Mouse (Mus musculus) forebrain, embryonic 13.5 days (tissue): ENCODE results near the gene Plekhb2. TPM values are rescaled to one million over a fixed set of nuclear protein-coding genes. Genes with fewer than 3 reads are reported as not detected.

Experiments used
- ATAC-seq: fragments of 200-750 bp; cut with Nextera tagmentation; 2 replicates; pipeline ENCODE4 v1.8.0; 2017
- H3K27ac ChIP-seq: fragments of 300-500 bp; sonication (generic); 2 replicates; pipeline ENCODE4 v1.5.1; 2015; ENCODE audit warnings: inconsistent platforms, mild to moderate bottlenecking, moderate library complexity
- H3K27me3 ChIP-seq: fragments of 300-500 bp; sonication (generic); 2 replicates; pipeline ENCODE4 v1.6.1; 2015; ENCODE audit warnings: mild to moderate bottlenecking, inconsistent platforms
- H3K36me3 ChIP-seq: fragments of 300-500 bp; sonication (generic); 2 replicates; pipeline ENCODE4 v1.6.1; 2015; ENCODE audit warnings: mild to moderate bottlenecking, inconsistent platforms; ENCODE audit not compliant: poor library complexity, severe bottlenecking
- H3K4me1 ChIP-seq: fragments of 300-500 bp; sonication (generic); 2 replicates; pipeline ENCODE4 v1.6.1; 2015; ENCODE audit warnings: inconsistent platforms
- H3K4me2 ChIP-seq: fragments of 300-500 bp; sonication (generic); 2 replicates; pipeline ENCODE4 v1.6.1; 2015; ENCODE audit warnings: inconsistent platforms, mild to moderate bottlenecking, moderate library complexity
- H3K4me3 ChIP-seq: fragments of 300-500 bp; sonication (generic); 2 replicates; pipeline ENCODE4 v1.5.1; 2015; ENCODE audit warnings: mild to moderate bottlenecking, inconsistent platforms
- H3K9ac ChIP-seq: fragments of 300-500 bp; sonication (generic); 2 replicates; pipeline ENCODE4 v1.6.1; 2015; ENCODE audit warnings: mild to moderate bottlenecking, inconsistent platforms
- H3K9me3 ChIP-seq: fragments of 300-500 bp; sonication (generic); replicated peaks from 2 replicates; pipeline ENCODE4 v1.6.1; 2016; ENCODE audit warnings: inconsistent platforms
- WGBS: fragments of 180-500 bp; shearing (Covaris S2); methylation state at CpG from one replicate; pipeline ENCODE4 v1.1.7; 2015; 5-methylcytosine and 5-hydroxymethylcytosine counted together
- polyA plus RNA-seq: library from polyadenylated mRNA; unstranded; fragments of >200 nt; fragmentation: Nextera tagmentation; extraction: Ambion mirVana; gene quantifications from 2 replicates; pipeline ENCODE4 v1.2.1, GENCODE M21; 2015

The Plekhb2 gene
- polyA plus RNA-seq: 53.1 and 61.6 TPM in 2 replicates

GRCm38 (mm10) chr1:34849745-34850342 is at the start of gene Plekhb2:
Gene Plekhb2, plus strand, starts transcription at chr1:34849976.
- peak within 1 kb of the TSS; percentile 91 for H3K9ac ChIP-seq
- H3K9me3 ChIP-seq: no peaks in the 10 kb centered on the region
- peak within 1 kb of the TSS; percentile 69 for H3K4me2 ChIP-seq
- peak within 1 kb of the TSS; percentile 78 for H3K4me3 ChIP-seq
- H3K36me3 ChIP-seq: no peaks in the 10 kb centered on the region
- ATAC-seq: peak; percentile 90
- WGBS: under 1% methylated on average over 36 of the region's 40 CpGs
- no peaks in the 10 kb centered on the region for H3K27me3 ChIP-seq
- H3K4me1 ChIP-seq: peaks cover 24% of the 10 kb centered on the region
- peak within 1 kb of the TSS; percentile 59 for H3K27ac ChIP-seq

GRCm38 (mm10) chr1:34801616-34802289 is 48.0 kb upstream of the Plekhb2 start:
- Histone ChIP-seq H3K36me3 (peaks cover 6% of the 10 kb centered on the region; the same call in 1 of the 2 replicates), H3K4me3 (peak overlapping the region; percentile 69), H3K4me2 (peak overlapping the region; percentile 85), H3K27me3 (no peaks in the 10 kb centered on the region; the same call in 1 of the 2 replicates), H3K9me3 (no peaks in the 10 kb centered on the region), H3K9ac (peak overlapping the region; percentile 84), H3K27ac (peak overlapping the region; percentile 87), H3K4me1 (peaks cover 32% of the 10 kb centered on the region)
- ATAC-seq: peak; percentile 91
- under 1% methylated on average over 40 of the region's 47 CpGs for WGBS

- peaks cover 32% of the 10 kb centered on the region for H3K4me1 ChIP-seq
- H3K27me3 ChIP-seq: no peaks in the 10 kb centered on the region; the same call in 1 of the 2 replicates
- ATAC-seq: peak; percentile 34
- H3K4me3 ChIP-seq: peak overlapping the region; percentile 69
- peak overlapping the region; percentile 85 for H3K4me2 ChIP-seq
- peak overlapping the region; percentile 84 for H3K9ac ChIP-seq
- no peaks in the 10 kb centered on the region for H3K9me3 ChIP-seq
- 37% methylated on average over 7 of the region's 7 CpGs for WGBS
- peak overlapping the region; percentile 87 for H3K27ac ChIP-seq
- peaks cover 9% of the 10 kb centered on the region; the same call in 1 of the 2 replicates for H3K36me3 ChIP-seq
These were observed 47.5 kb upstream of the Plekhb2 start for GRCm38 (mm10) chr1:34802290-34802642.

GRCm38 (mm10) chr1:34804863-34805262 is 44.9 kb upstream of the Plekhb2 start:
- Histone ChIP-seq H3K4me2 (no peak overlapping the region), H3K27ac (no peak overlapping the region), H3K27me3 (no peaks in the 10 kb centered on the region; the same call in 1 of the 2 replicates), H3K4me1 (peaks cover 32% of the 10 kb centered on the region), H3K9me3 (no peaks in the 10 kb centered on the region), H3K9ac (no peak overlapping the region), H3K4me3 (no peak overlapping the region), H3K36me3 (peaks cover 32% of the 10 kb centered on the region)
- WGBS: 87% methylated on average over 7 of the region's 7 CpGs
- ATAC-seq: no peak

- Histone ChIP-seq H3K27me3 (no peaks in the 10 kb centered on the region; the same call in 1 of the 2 replicates), H3K4me2 (no peak overlapping the region), H3K9me3 (no peaks in the 10 kb centered on the region), H3K4me3 (no peak overlapping the region), H3K9ac (no peak overlapping the region), H3K27ac (no peak overlapping the region), H3K4me1 (peaks cover 31% of the 10 kb centered on the region), H3K36me3 (peaks cover 43% of the 10 kb centered on the region)
- 30% methylated on average over 35 of the region's 35 CpGs for WGBS
- no peak for ATAC-seq
These were observed 43.8 kb upstream of the Plekhb2 start for GRCm38 (mm10) chr1:34805931-34806520.

GRCm38 (mm10) chr1:34808445-34808844 is 41.3 kb upstream of the Plekhb2 start:
- Histone ChIP-seq H3K4me2 (no peak overlapping the region), H3K36me3 (peaks cover 65% of the 10 kb centered on the region), H3K27ac (no peak overlapping the region), H3K27me3 (no peaks in the 10 kb centered on the region; the same call in 1 of the 2 replicates), H3K4me3 (no peak overlapping the region), H3K9ac (no peak overlapping the region), H3K4me1 (peaks cover 12% of the 10 kb centered on the region; the same call in 1 of the 2 replicates), H3K9me3 (no peaks in the 10 kb centered on the region)
- no peak for ATAC-seq
- WGBS: 92% methylated on average over 8 of the region's 8 CpGs

GRCm38 (mm10) chr1:34810293-34810692 is 39.5 kb upstream of the Plekhb2 start:
- no peak for ATAC-seq
- Histone ChIP-seq H3K4me3 (no peak overlapping the region), H3K4me1 (peaks cover 7% of the 10 kb centered on the region; the same call in 1 of the 2 replicates), H3K9ac (no peak overlapping the region), H3K4me2 (no peak overlapping the region), H3K36me3 (peaks cover 80% of the 10 kb centered on the region), H3K27me3 (no peaks in the 10 kb centered on the region), H3K9me3 (no peaks in the 10 kb centered on the region), H3K27ac (no peak overlapping the region)
- 88% methylated on average over 11 of the region's 11 CpGs for WGBS

- H3K9ac ChIP-seq: no peak overlapping the region
- peaks cover 7% of the 10 kb centered on the region; the same call in 1 of the 2 replicates for H3K4me1 ChIP-seq
- peaks cover 88% of the 10 kb centered on the region for H3K36me3 ChIP-seq
- H3K4me2 ChIP-seq: no peak overlapping the region
- no peaks in the 10 kb centered on the region for H3K27me3 ChIP-seq
- H3K4me3 ChIP-seq: no peak overlapping the region
- H3K27ac ChIP-seq: no peak overlapping the region
- H3K9me3 ChIP-seq: no peaks in the 10 kb centered on the region
- ATAC-seq: no peak
- 87% methylated on average over 6 of the region's 6 CpGs for WGBS
These were observed 38.7 kb upstream of the Plekhb2 start for GRCm38 (mm10) chr1:34811035-34811434.

GRCm38 (mm10) chr1:34811581-34811980 is 38.2 kb upstream of the Plekhb2 start:
- H3K4me2 ChIP-seq: no peak overlapping the region
- WGBS: 91% methylated on average over 5 of the region's 6 CpGs
- H3K4me1 ChIP-seq: 0 out of 2 replicates have a peak, but pooled peaks cover 2% of the 10 kb centered on the region
- H3K36me3 ChIP-seq: peaks cover 93% of the 10 kb centered on the region
- no peaks in the 10 kb centered on the region for H3K9me3 ChIP-seq
- H3K27me3 ChIP-seq: no peaks in the 10 kb centered on the region
- peak; percentile 14; the same call in 1 of the 2 replicates for ATAC-seq
- H3K4me3 ChIP-seq: no peak overlapping the region
- no peak overlapping the region for H3K9ac ChIP-seq
- no peak overlapping the region for H3K27ac ChIP-seq

GRCm38 (mm10) chr1:34812407-34813247 is 37.1 kb upstream of the Plekhb2 start:
- 93% methylated on average over 13 of the region's 13 CpGs for WGBS
- Histone ChIP-seq H3K4me1 (0 out of 2 replicates have a peak, but pooled peaks cover 2% of the 10 kb centered on the region), H3K4me3 (no peak overlapping the region), H3K4me2 (no peak overlapping the region), H3K9me3 (no peaks in the 10 kb centered on the region), H3K9ac (no peak overlapping the region), H3K36me3 (peaks cover 96% of the 10 kb centered on the region), H3K27ac (no peak overlapping the region), H3K27me3 (no peaks in the 10 kb centered on the region)
- ATAC-seq: no peak

- Histone ChIP-seq H3K9me3 (no peaks in the 10 kb centered on the region), H3K27me3 (no peaks in the 10 kb centered on the region), H3K4me2 (no peak overlapping the region), H3K4me1 (0 out of 2 replicates have a peak, but pooled peaks cover 2% of the 10 kb centered on the region), H3K4me3 (no peak overlapping the region), H3K36me3 (peaks cover 96% of the 10 kb centered on the region), H3K9ac (no peak overlapping the region), H3K27ac (no peak overlapping the region)
- WGBS: 87% methylated on average over 6 of the region's 6 CpGs
- no peak for ATAC-seq
These were observed 33.9 kb upstream of the Plekhb2 start for GRCm38 (mm10) chr1:34815843-34816242.
